Mouse (Mus musculus) right cerebral cortex, adult 18-20 months (tissue): ENCODE results near the gene Smc5.

Source experiments
- DNase-seq: peaks from one replicate; pipeline ENCODE4 v3.0.0; 2022; ENCODE audit warnings: mixed read lengths

The Smc5 gene

GRCm38 (mm10) chr19:23188986-23189385 is 84.7 kb downstream of the Smc5 start:
- DNase-seq, result no peak

DNA sequence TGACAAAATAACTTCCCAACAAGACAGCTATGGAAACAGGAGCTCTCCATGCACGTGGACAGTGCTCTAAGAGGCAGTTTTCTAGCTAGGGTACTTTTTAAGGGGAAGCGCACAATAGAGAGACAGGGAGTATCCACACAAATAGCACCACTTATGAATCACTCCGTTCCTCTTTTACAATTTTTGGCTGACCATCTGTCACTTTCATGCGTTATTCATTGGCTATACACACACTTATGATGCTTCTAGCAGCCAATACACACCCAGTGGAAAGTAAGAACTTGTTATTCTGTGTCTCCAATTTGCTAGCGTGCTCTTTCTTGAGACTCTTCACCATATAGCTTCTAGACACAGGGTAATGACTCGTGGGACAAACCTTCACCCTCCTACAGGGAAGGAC is 86.0 kb downstream of the Smc5 start:
- peak; percentile 48 for DNase-seq

DNA sequence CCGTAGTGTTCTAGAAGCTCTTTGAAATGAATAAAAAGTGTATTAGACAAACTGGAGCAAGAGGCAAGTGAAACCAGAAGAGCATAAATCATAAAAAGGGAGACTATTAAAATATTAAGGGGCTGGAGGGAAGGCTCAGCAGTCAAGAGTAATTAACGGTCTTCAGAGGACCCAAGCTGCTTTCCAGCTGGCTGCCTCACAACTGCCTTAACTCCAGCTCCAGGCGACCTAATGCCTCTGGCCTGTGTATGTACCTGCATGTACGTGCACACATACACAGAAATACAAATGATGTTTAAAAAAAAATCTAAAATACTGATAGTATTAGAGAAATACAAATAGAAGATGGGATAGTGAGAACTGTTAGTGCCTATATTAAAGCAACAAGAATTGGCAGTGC is 89.6 kb downstream of the Smc5 start:
- DNase-seq, result no peak

GRCm38 (mm10) chr19:23183493-23183892 is 90.2 kb downstream of the Smc5 start:
- no peak for DNase-seq

- peak; percentile 60 for DNase-seq
These were observed 95.2 kb downstream of the Smc5 start for GRCm38 (mm10) chr19:23178533-23178932.

DNA sequence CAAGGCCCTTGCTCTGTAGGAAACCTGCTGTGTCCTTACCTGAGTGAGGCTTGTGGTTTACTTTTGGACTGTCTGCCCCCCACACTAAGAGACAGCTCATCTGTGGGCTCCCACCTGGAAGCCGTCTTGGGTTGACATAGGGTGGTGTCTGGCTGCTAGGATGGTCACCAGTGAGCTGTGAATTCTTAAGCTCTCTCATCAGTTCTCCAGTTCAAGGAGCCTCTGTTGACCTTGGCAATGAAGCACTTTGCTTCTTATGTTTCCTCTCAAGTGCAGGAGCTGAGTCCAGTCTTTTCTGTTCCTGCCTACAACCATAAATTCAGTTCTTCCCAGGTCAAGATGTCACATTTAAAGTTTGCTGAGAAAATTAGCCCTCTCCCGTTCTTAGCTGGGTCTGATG is 98.2 kb downstream of the Smc5 start:
- no peak for DNase-seq

- no peak for DNase-seq
These were observed 98.6 kb downstream of the Smc5 start for GRCm38 (mm10) chr19:23175090-23175489.

DNA sequence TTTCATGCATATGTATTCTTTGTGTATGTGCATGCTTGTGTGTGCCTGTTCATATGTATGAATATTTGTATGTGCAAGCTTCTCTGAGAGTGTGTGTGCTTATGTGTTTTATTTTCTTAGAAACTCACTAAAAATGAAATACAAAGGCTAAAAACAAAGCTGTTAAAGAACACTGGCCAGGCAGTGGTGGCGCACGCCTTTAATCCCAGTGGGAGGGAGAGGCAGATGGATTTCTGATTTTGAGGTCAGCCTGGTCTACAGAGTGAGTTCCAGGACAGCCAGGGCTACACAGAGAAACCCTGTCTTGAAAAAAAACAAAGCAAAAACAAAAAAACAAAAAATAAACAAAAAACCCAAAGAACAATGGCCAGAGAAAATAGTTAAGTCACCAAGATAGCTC is 102.6 kb downstream of the Smc5 start:
- DNase-seq, result no peak

DNA sequence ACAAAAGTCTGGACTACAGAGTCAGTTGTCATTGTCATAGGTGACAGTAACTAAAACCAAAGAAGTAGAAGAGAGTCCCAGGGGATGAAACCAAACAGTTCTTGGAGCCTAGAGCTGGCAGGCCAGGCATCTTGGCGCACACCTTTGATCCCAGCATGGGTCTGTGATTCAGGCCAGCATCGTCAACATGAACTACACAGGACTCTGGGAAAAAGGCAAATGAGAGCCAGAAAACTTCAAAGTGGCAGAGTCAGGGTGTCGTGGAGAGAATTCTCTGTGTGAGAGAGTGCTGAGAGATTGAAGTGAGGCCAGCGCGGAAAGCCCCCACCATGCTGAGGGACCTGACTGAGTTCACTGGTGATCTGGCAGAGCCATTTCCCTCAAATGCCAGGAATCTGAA is 103.2 kb downstream of the Smc5 start:
- DNase-seq, result no peak

DNA sequence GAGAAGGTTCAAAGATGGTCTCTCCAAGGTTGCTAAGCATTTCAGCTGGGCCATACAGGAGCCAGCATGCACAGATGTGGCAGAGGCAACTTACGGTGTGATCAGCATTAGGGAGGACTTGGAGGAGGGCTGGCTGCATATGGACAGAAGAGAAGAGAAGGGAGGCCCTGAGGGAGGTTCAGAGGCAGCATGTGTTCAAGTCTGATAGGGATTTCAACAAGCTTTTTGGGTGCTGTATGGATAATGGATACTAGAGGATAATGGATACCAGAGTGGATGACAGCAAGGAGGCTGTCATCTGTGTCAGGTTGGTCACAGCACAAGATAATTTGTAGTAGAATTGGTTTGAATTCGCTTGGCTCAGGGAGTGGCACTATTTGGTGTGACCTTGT is 104.0 kb downstream of the Smc5 start:
- no peak for DNase-seq

- DNase-seq, result no peak
These were observed 104.6 kb downstream of the Smc5 start for GRCm38 (mm10) chr19:23168899-23169658.

DNA sequence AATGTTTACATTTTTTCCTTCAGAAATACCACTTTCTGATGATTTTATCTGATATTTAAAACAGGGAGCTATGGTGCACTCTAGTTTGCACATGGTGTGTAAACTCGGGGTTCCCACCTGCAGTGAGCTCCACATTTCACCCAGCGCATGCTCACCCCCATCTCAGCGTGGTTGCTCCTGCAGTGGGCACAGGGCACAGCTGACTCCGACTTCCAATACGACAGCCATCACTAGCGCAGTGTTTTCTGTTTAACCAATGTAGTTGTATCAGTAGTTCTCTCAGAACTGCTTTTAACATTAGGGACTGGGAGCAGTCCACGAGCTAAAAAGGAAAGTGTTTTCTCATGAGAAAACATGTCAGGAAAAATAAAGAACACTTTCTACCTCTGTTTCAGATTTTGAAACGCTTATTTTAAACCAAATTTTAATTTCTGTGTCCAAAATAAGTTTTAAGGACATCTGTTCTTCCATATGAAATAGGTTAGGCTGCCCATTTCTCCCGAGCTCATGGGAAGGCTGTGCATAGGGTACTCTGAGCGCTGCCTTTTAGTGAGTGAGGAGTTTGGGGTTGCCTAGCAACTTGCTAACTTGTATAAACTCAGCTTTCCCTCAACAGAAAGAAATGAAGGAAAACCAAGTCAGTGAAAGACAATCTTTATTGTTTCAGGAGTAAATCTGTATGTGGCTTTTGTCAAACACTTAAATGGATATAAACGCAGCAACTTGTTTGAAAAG is 107.0 kb downstream of the Smc5 start:
- DNase-seq, result no peak

GRCm38 (mm10) chr19:23164651-23165240 is 109.0 kb downstream of the Smc5 start:
- no peak for DNase-seq

- no peak for DNase-seq
These were observed 110.3 kb downstream of the Smc5 start for GRCm38 (mm10) chr19:23163361-23163760.

GRCm38 (mm10) chr19:23162877-23163276 is 110.8 kb downstream of the Smc5 start:
- no peak for DNase-seq

- peak; percentile 74 for DNase-seq
These were observed 111.3 kb downstream of the Smc5 start for GRCm38 (mm10) chr19:23162387-23162809.

DNA sequence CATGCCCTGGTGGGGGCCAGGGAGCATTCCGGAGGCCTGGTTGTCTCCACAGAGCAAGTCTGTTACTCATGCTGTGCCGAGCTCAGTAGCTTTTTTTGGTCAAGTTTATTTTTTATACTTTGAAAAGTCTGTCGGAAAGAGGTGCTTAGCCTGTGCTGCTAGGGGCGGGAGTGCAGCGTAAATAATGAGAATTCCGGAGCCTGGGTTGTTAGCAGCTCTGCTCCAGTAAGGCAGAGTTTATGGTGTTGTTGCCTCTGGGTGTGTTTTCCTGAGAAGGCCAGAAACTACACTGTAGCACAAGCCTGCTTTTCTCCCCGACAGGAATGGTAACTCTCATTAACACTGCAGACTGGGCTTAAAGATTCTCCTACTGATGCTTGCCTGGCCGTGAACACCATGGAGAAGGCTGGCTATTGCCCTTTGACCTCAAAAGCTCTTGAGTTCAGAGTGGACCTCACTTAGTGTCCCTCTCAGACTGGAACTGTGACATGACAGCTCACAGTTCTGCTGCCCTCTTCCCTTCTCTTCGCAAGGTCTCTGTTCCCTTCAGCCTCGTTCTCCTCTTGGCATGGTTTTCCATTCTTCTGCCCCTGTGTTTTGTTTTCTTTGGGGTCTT is 113.8 kb downstream of the Smc5 start:
- no peak for DNase-seq
